Mouse (Mus musculus) megakaryocyte-erythroid progenitor cell, adult 5-6 weeks (primary cell): ENCODE data around the gene P2ry6. TPM values are rescaled to one million over a fixed set of nuclear protein-coding genes. Genes with fewer than 3 reads are reported as not detected.
A peak's percentile ranks its signal among the peaks of the same experiment; 100 is the strongest.

ENCODE experiments used
- ATAC-seq: replicated peaks from 2 replicates; pipeline ENCODE4 v1.8.0; 2016; ENCODE audit warnings: mild to moderate bottlenecking, inconsistent platforms; ENCODE audit not compliant: severe bottlenecking, poor library complexity, low FRiP score, low TSS enrichment
- total RNA-seq, 2 experiments: library from RNA; stranded (forward) in 1 of 2; stranded (reverse) in 1 of 2; fragments of 200-1000, 215-1000 nt in 1 of 2; fragments of >200 nt in 1 of 2; fragmentation: Nextera tagmentation in 1 of 2; gene quantifications; 2 replicates each; pipeline ENCODE4 v1.2.3; 2014 to 2017

The P2ry6 gene
- total RNA-seq (2014; fragmentation: Nextera tagmentation): not detected in 2 replicates
- total RNA-seq (2017): not detected in 2 replicates

- ATAC-seq: peak; percentile 72
These were observed at the start of gene P2ry6 for GRCm38 (mm10) chr7:100974135-100974903. TSS of gene P2ry6 (minus strand) at chr7:100974649.

GRCm38 (mm10) chr7:101017492-101017891 lies 43.0 kb upstream of the P2ry6 start:
- ATAC-seq: no peak

GRCm38 (mm10) chr7:101017021-101017461 lies 42.6 kb upstream of the P2ry6 start:
- no peak for ATAC-seq

GRCm38 (mm10) chr7:101014985-101015384 lies 40.5 kb upstream of the P2ry6 start:
- no peak for ATAC-seq

DNA sequence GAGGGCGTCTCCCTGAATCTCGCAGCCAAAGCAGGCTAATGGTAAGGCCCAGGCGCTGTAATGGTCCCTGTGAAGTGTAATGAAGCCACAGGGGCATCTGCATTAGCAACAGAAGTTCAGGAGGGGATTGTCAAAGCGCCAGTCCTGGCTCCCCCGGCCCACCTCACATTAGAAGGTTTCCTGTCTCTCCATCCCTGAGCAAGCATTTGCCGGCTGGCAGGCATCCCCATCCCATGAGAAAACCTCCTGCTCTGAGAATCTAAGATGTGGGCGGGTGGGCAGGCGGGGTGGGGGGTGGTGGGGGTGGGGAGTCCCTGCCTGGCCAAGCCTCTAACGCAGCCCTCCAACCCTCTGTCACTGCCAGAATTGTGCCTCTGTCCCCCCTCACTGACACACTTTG lies 39.6 kb upstream of the P2ry6 start:
- no peak for ATAC-seq

GRCm38 (mm10) chr7:101012541-101012940 lies 38.1 kb upstream of the P2ry6 start, which contains the start of gene P2ry2:
TSS of gene P2ry2 (minus strand) at chr7:101012866.
- ATAC-seq: no peak

- peak; percentile 97 for ATAC-seq
These were observed 37.4 kb upstream of the P2ry6 start for GRCm38 (mm10) chr7:101011681-101012367.

GRCm38 (mm10) chr7:101010741-101011140 lies 36.3 kb upstream of the P2ry6 start:
- no peak for ATAC-seq

- ATAC-seq: no peak
These were observed 31.8 kb upstream of the P2ry6 start for GRCm38 (mm10) chr7:101006201-101006600.

- ATAC-seq: no peak
These were observed 30.7 kb upstream of the P2ry6 start for GRCm38 (mm10) chr7:101005119-101005518.

GRCm38 (mm10) chr7:101003442-101004326 lies 29.2 kb upstream of the P2ry6 start:
- no peak for ATAC-seq

DNA sequence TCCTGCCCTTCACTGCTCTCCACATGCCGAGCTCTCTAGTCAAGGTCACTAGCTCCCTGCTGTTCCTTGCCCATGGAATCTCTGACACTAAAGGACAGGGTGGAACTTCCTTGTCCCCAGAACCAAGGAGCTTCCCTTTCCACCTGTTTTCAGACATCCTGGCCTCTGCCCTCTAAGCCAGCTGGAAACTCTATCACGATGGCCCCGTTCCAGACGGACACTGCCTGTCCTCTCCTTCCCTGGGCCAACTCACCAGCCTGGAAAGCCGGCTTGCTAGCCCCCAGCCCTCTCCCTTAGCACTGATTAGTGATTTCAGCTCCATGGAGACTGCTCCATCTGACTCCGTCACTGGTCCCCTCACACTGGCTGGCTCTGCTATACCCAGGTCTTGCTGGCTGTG lies 27.8 kb upstream of the P2ry6 start:
- no peak for ATAC-seq

- no peak for ATAC-seq
These were observed 25.2 kb upstream of the P2ry6 start for GRCm38 (mm10) chr7:100999623-101000022.

DNA sequence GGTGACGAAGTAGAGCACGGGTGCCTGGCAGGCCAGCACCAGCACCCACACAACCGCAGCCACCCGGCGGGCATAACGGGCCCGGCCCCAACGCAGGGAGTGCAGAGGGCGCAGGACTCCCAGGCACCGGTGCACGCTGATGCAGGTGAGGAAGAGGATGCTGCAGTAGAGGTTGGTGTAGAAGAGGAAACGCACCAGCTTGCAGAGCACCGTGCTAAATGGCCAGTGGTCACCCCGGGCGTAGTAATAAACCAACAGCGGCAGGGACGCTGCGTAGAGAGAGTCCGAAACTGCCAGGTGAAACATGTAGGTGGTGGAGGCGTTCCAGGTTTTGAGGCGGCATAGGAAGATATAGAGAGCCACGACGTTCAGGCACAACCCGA lies 24.1 kb upstream of the P2ry6 start:
- ATAC-seq: no peak

DNA sequence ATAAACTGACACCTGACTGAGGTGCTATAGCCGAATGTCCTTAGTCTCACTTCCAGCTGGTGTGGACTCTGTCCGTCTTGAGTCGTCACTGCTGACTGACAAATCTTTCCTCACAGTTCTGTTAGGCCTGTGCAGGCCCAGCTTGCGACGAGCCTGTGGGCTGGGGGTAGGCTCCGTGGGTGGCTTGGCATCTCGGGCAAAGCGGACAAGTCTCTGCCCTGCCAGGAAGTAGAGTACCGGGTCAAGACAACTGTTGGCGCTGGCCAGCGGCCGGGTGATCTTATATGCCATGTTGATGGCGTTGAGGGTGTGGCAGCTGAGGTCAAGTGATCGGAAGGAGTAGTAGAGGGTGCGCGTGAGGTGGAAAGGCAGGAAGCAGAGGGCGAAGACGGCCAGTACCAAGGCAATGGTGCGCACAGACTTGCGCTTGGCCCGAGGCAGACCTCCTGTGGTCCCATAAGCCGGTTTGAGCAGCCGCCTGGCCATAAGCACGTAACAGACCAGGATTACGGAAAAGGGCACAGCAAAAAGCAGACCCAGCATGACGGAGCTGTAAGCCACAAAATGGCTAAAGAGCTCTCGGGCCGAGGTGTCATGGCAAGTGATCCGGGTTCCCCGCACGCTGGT lies 23.6 kb upstream of the P2ry6 start:
- ATAC-seq: no peak

DNA sequence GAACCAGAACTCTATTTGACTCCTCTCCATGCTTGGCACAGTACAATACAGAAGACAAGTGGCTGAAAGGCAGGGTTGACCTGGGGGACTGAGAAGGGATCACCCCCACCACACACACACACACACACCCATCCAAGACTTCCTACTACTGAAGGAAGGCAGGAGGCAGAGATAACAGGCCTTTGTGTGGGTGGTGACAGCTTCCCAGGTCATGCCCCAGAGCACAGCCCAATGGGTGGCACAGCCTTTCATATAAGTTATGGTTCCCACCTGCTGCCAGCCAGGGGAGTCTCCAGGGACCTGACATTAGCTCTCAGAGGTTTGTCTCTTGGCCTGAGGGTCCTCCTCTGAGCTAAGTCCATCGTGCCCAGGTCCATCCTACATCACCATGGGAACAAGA lies 22.8 kb upstream of the P2ry6 start:
- ATAC-seq: peak; percentile 48

- 0 out of 2 replicates have a peak, but pooled peaks have one; percentile 33 for ATAC-seq
These were observed 21.5 kb upstream of the P2ry6 start for GRCm38 (mm10) chr7:100995951-100996350.

DNA sequence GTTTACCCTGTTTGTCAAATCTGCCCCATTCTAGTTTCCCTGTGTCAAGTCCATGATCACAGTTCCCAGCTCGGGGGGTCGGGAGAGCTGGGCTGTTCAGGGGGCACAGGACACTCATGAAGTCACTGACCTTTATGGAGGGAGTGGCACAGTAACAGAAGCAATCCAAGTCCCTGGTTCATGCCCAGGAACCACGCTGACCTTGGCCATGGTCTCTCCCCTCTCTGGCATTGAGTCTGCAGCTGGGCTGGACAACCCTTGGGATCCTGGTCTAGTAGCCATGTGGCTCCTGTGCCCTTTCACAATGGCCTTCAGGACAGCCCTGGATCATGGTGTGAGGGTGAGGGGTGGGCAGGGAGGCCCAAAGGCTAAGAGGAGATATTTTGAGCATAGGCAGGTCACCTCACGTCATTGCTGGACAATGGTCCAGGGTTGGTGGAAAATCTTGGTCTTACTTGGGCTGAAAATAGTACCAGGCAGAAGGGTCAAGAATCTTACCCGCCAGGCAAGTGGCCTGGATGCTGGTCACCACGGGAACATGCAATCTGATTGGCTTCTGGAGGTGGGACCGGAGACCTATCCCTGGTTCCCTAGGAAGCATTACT lies 20.9 kb upstream of the P2ry6 start:
- ATAC-seq: no peak

DNA sequence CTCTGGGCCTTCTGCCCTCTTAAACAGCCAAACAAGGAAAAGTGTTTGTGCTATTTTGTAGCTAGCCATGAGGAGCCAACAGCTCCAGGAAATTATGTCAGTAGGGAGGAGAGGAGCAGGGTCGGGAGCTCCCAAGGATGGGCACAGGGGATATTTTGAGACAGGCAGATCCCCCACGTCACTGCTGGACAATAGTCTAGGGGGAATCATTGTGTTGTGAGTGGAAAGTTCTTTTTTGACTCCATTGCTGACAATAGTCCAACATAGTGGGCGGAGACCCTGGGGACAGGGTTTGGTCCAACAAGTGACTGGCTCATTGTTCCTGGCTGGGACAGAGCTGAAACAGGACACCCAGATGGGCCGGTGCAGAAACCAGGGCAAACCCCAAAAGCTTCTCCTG lies 18.7 kb upstream of the P2ry6 start:
- ATAC-seq: no peak
